Mouse (Mus musculus) C2C12 (cell line): Measurements from ENCODE around the gene Mex3d. TPM values are rescaled to one million over a fixed set of nuclear protein-coding genes. Genes with fewer than 3 reads are reported as not detected.

Experiments used
- H3K27me3 ChIP-seq: one replicate; pipeline ENCODE4 v1.6.1; 2011; ENCODE audit not compliant: control insufficient read depth, insufficient read depth, insufficient read length
- H3K36me3 ChIP-seq: one replicate; pipeline ENCODE4 v1.6.1; 2011; ENCODE audit not compliant: control insufficient read depth, insufficient read depth
- H3K4me3 ChIP-seq: one replicate; pipeline ENCODE4 v1.5.1; 2011; ENCODE audit warnings: mild to moderate bottlenecking, control low read depth; ENCODE audit not compliant: poor library complexity, insufficient read depth, severe bottlenecking
- H3K79me2 ChIP-seq: one replicate; pipeline ENCODE4 v1.6.1; 2011; ENCODE audit not compliant: control insufficient read depth, insufficient read depth
- H3K79me3 ChIP-seq: one replicate; pipeline ENCODE4 v1.6.1; 2011; ENCODE audit warnings: low read depth, control low read depth
- H3ac ChIP-seq: one replicate; pipeline ENCODE3; 2011; ENCODE audit warnings: low read depth; ENCODE audit not compliant: control insufficient read depth, insufficient read length
- CEBPB ChIP-seq: IDR thresholded peaks from one replicate; pipeline ENCODE4 v1.6.1; 2011; ENCODE audit warnings: low read depth, mild to moderate bottlenecking, control low read depth, moderate library complexity
- CTCF ChIP-seq: IDR thresholded peaks from one replicate; pipeline ENCODE4 v1.5.1; 2011; ENCODE audit not compliant: control insufficient read depth, insufficient read depth, insufficient read length
- FOSL1 ChIP-seq: IDR thresholded peaks from one replicate; pipeline ENCODE4 v1.8.0; 2011; ENCODE audit warnings: mild to moderate bottlenecking, low read length; ENCODE audit not compliant: poor library complexity, insufficient read depth, severe bottlenecking
- MAX ChIP-seq: IDR thresholded peaks from one replicate; pipeline ENCODE4 v1.6.1; 2011; ENCODE audit warnings: mild to moderate bottlenecking, control low read depth
- MYOD1 ChIP-seq: IDR thresholded peaks from one replicate; pipeline ENCODE4 v1.6.1; 2011; ENCODE audit warnings: low read depth; ENCODE audit not compliant: control insufficient read depth, insufficient read length
- MYOG ChIP-seq: IDR thresholded peaks from one replicate; pipeline ENCODE4 v1.6.1; 2011; ENCODE audit not compliant: control insufficient read depth, insufficient read length; ENCODE audit errors: extremely low read depth
- USF1 ChIP-seq: IDR thresholded peaks from one replicate; pipeline ENCODE4 v1.6.1; 2011; ENCODE audit warnings: low read depth, mild to moderate bottlenecking, control low read depth, moderate library complexity
- polyA plus RNA-seq: library from polyadenylated mRNA; unstranded; fragments of >200 nt; fragmentation: generic; extraction: Trizol; gene quantifications from one replicate; pipeline ENCODE4 v1.2.1, GENCODE M21; 2012; ENCODE audit warnings: missing spikeins

Gene Mex3d
- polyA plus RNA-seq, 1 experiment = 37.4 TPM

GRCm38 (mm10) chr10:80357994-80358639 lies 29.3 kb downstream of the Mex3d start:
- no peak overlapping the region for H3K4me3 ChIP-seq
- H3ac ChIP-seq = peak overlapping the region; percentile 5
- TF ChIP-seq CEBPB (no peak), CTCF (no peak), FOSL1 (no peak)
- H3K36me3 ChIP-seq = no peaks in the 10 kb centered on the region
- no peaks in the 10 kb centered on the region for H3K79me2 ChIP-seq
- peaks cover 58% of the 10 kb centered on the region for H3K27me3 ChIP-seq
- H3K79me3 ChIP-seq = no peaks in the 10 kb centered on the region

- no peaks in the 10 kb centered on the region for H3K36me3 ChIP-seq
- no peaks in the 10 kb centered on the region for H3K79me3 ChIP-seq
- H3K79me2 ChIP-seq = no peaks in the 10 kb centered on the region
- no peak overlapping the region for H3ac ChIP-seq
- H3K27me3 ChIP-seq = peaks cover 56% of the 10 kb centered on the region
- TF ChIP-seq CTCF (no peak), MAX (no peak), MYOD1 (no peak), CEBPB (no peak), USF1 (no peak), MYOG (no peak), FOSL1 (no peak)
- H3K4me3 ChIP-seq = no peak overlapping the region
These were observed 30.1 kb downstream of the Mex3d start for GRCm38 (mm10) chr10:80357336-80357735.

- H3K79me3 ChIP-seq = no peaks in the 10 kb centered on the region
- TF ChIP-seq MYOD1 = no peak
- TF ChIP-seq FOSL1 = no peak
- no peak for TF ChIP-seq CEBPB
- TF ChIP-seq CTCF = no peak
- TF ChIP-seq USF1 = no peak
- TF ChIP-seq MYOG = no peak
- TF ChIP-seq MAX = no peak
- no peaks in the 10 kb centered on the region for H3K79me2 ChIP-seq
- no peak overlapping the region for H3K4me3 ChIP-seq
- H3ac ChIP-seq = no peak overlapping the region
- H3K27me3 ChIP-seq = peaks cover 56% of the 10 kb centered on the region
- no peaks in the 10 kb centered on the region for H3K36me3 ChIP-seq
These were observed 30.7 kb downstream of the Mex3d start for GRCm38 (mm10) chr10:80356737-80357136.

- TF ChIP-seq CEBPB = no peak
- no peak for TF ChIP-seq FOSL1
- TF ChIP-seq MAX = no peak
- no peak for TF ChIP-seq MYOD1
- TF ChIP-seq MYOG = no peak
- TF ChIP-seq CTCF = no peak
- TF ChIP-seq USF1 = no peak
- H3ac ChIP-seq = no peak within 1 kb of the TSS
- H3K4me3 ChIP-seq = no peak within 1 kb of the TSS
- no peaks in the 10 kb centered on the region for H3K36me3 ChIP-seq
- H3K27me3 ChIP-seq = peaks cover 56% of the 10 kb centered on the region
- H3K79me2 ChIP-seq = no peaks in the 10 kb centered on the region
- H3K79me3 ChIP-seq = no peaks in the 10 kb centered on the region
These were observed 31.3 kb downstream of the Mex3d start, which contains the start of gene Plk5 for GRCm38 (mm10) chr10:80356001-80356682. Plk5 (plus strand) TSS chr10:80356459.

GRCm38 (mm10) chr10:80355431-80355830 lies 32.0 kb downstream of the Mex3d start:
- no peak overlapping the region for H3K4me3 ChIP-seq
- H3K79me3 ChIP-seq = no peaks in the 10 kb centered on the region
- no peaks in the 10 kb centered on the region for H3K79me2 ChIP-seq
- no peak overlapping the region for H3ac ChIP-seq
- H3K27me3 ChIP-seq = peaks cover 55% of the 10 kb centered on the region
- TF ChIP-seq CTCF (no peak), MYOG (no peak), MAX (no peak), USF1 (no peak), MYOD1 (no peak), FOSL1 (no peak), CEBPB (no peak)
- H3K36me3 ChIP-seq = no peaks in the 10 kb centered on the region

GRCm38 (mm10) chr10:80352727-80353126 lies 34.7 kb downstream of the Mex3d start:
- Histone ChIP-seq H3K36me3 (no peaks in the 10 kb centered on the region), H3K4me3 (no peak overlapping the region), H3K79me3 (no peaks in the 10 kb centered on the region), H3ac (no peak overlapping the region), H3K27me3 (peaks cover 30% of the 10 kb centered on the region), H3K79me2 (no peaks in the 10 kb centered on the region)
- no peak for TF ChIP-seq USF1
- no peak for TF ChIP-seq MYOD1
- TF ChIP-seq CEBPB = no peak
- TF ChIP-seq FOSL1 = no peak
- TF ChIP-seq CTCF = no peak
- no peak for TF ChIP-seq MYOG
- TF ChIP-seq MAX = no peak
